Mouse (Mus musculus) embryonic facial prominence, embryonic 14.5 days (tissue): ENCODE measurements at regions not wholly inside any gene's neighbourhood (a gene's known extent, or its start where the extent isn't known, plus 50 kb on each side); places are given as distances from the start of the nearest gene placed in this dataset.

Source experiments
- ATAC-seq: fragments of 200-750 bp; cut with Nextera tagmentation; 2 replicates; pipeline ENCODE4 v1.8.0; 2017; ENCODE audit warnings: low read depth, moderate number of reproducible peaks, moderate TSS enrichment
- DNase-seq: peaks from one replicate; pipeline ENCODE4 v3.0.0-alpha.2; 2015; ENCODE audit warnings: low spot score
- H3K27ac ChIP-seq: fragments of 300-500 bp; sonication (generic); replicated peaks from 2 replicates; pipeline ENCODE4 v1.5.1; 2014; ENCODE audit warnings: low read depth, mild to moderate bottlenecking, low read length, moderate library complexity
- H3K27me3 ChIP-seq: fragments of 300-500 bp; sonication (generic); replicated peaks from 2 replicates; pipeline ENCODE4 v1.6.1; 2014; ENCODE audit warnings: low read length; ENCODE audit not compliant: control insufficient read depth, insufficient read depth
- H3K36me3 ChIP-seq: fragments of 300-500 bp; sonication (generic); 2 replicates; pipeline ENCODE4 v1.6.1; 2014; ENCODE audit warnings: low read length, mixed read lengths; ENCODE audit not compliant: control insufficient read depth, insufficient read depth
- H3K4me1 ChIP-seq: fragments of 300-500 bp; sonication (generic); 2 replicates; pipeline ENCODE4 v1.6.1; 2014; ENCODE audit warnings: antibody characterized with exemption, low read length; ENCODE audit not compliant: control insufficient read depth, insufficient read depth
- H3K4me2 ChIP-seq: fragments of 300-500 bp; sonication (generic); 2 replicates; pipeline ENCODE4 v1.6.1; 2014; ENCODE audit warnings: low read depth, mild to moderate bottlenecking, low read length, moderate library complexity, mixed read lengths
- H3K4me3 ChIP-seq: fragments of 300-500 bp; sonication (generic); 2 replicates; pipeline ENCODE4 v1.5.1; 2014; ENCODE audit warnings: low read depth, mild to moderate bottlenecking, low read length
- H3K9ac ChIP-seq: fragments of 300-500 bp; sonication (generic); 2 replicates; pipeline ENCODE4 v1.6.1; 2014; ENCODE audit warnings: low read depth, mild to moderate bottlenecking, low read length, moderate library complexity, mixed read lengths
- H3K9me3 ChIP-seq: fragments of 300-500 bp; sonication (generic); 2 replicates; pipeline ENCODE4 v1.6.1; 2016; ENCODE audit warnings: low read length; ENCODE audit not compliant: control insufficient read depth
- WGBS: fragments of 180-500 bp; shearing (Covaris S2); extraction: QIAGEN DNeasy Blood & Tissue Kit; methylation state at CpG from one replicate; pipeline ENCODE4 v1.1.7; 2014; 5-methylcytosine and 5-hydroxymethylcytosine counted together

- 68% methylated on average over 2 of the region's 2 CpGs for WGBS
- no peak overlapping the region for H3K9ac ChIP-seq
- no peak for ATAC-seq
- no peaks in the 10 kb centered on the region for H3K9me3 ChIP-seq
- no peaks in the 10 kb centered on the region for H3K36me3 ChIP-seq
- H3K4me3 ChIP-seq = no peak overlapping the region
- H3K27me3 ChIP-seq = no peaks in the 10 kb centered on the region
- peaks cover 14% of the 10 kb centered on the region; the same call in 1 of the 2 replicates for H3K4me1 ChIP-seq
- H3K27ac ChIP-seq = peak overlapping the region; percentile 66
- DNase-seq = no peak
- H3K4me2 ChIP-seq = no peak overlapping the region
Measured at GRCm38 (mm10) chr17:31747563-31747962, 70.0 kb downstream of the Cryaa start.

GRCm38 (mm10) chr17:31748158-31748557, 70.6 kb downstream of the Cryaa start:
- 68% methylated on average over 2 of the region's 2 CpGs for WGBS
- no peaks in the 10 kb centered on the region for H3K27me3 ChIP-seq
- no peak overlapping the region for H3K4me2 ChIP-seq
- H3K4me1 ChIP-seq = peaks cover 14% of the 10 kb centered on the region; the same call in 1 of the 2 replicates
- no peaks in the 10 kb centered on the region for H3K36me3 ChIP-seq
- no peak for DNase-seq
- H3K27ac ChIP-seq = 0 out of 2 replicates have a peak overlapping the region, but pooled peaks have one; percentile 66
- ATAC-seq = no peak
- no peak overlapping the region for H3K4me3 ChIP-seq
- H3K9me3 ChIP-seq = no peaks in the 10 kb centered on the region
- no peak overlapping the region for H3K9ac ChIP-seq

GRCm38 (mm10) chr17:31748971-31749370, 71.4 kb downstream of the Cryaa start:
- no peak overlapping the region for H3K4me2 ChIP-seq
- H3K36me3 ChIP-seq = no peaks in the 10 kb centered on the region
- no peak overlapping the region for H3K4me3 ChIP-seq
- H3K4me1 ChIP-seq = peaks cover 14% of the 10 kb centered on the region; the same call in 1 of the 2 replicates
- ATAC-seq = no peak
- H3K27me3 ChIP-seq = no peaks in the 10 kb centered on the region
- H3K9me3 ChIP-seq = no peaks in the 10 kb centered on the region
- 72% methylated on average over 6 of the region's 6 CpGs for whole genome bisulfite sequencing
- no peak for DNase-seq
- no peak overlapping the region for H3K9ac ChIP-seq
- no peak overlapping the region for H3K27ac ChIP-seq

GRCm38 (mm10) chr17:31751262-31751661, 73.7 kb downstream of the Cryaa start:
- 71% methylated on average over 2 of the region's 2 CpGs for WGBS

GRCm38 (mm10) chr17:31753113-31753858, 75.7 kb downstream of the Cryaa start:
- 67% methylated on average over 9 of the region's 9 CpGs for WGBS
- Histone ChIP-seq H3K27ac (0 out of 2 replicates have a peak overlapping the region, but pooled peaks have one; percentile 36), H3K4me3 (no peak overlapping the region), H3K36me3 (no peaks in the 10 kb centered on the region), H3K27me3 (no peaks in the 10 kb centered on the region), H3K9ac (no peak overlapping the region), H3K4me1 (no peaks in the 10 kb centered on the region), H3K4me2 (no peak overlapping the region), H3K9me3 (no peaks in the 10 kb centered on the region)
- DNase-seq (peak; percentile 77), ATAC-seq (peak; percentile 62; the same call in 1 of the 2 replicates)

More at GRCm38 (mm10) chr17:31751262-31751661, 73.7 kb downstream of the Cryaa start:
- no peak for ATAC-seq
- Histone ChIP-seq H3K9me3 (no peaks in the 10 kb centered on the region), H3K4me1 (peaks cover 11% of the 10 kb centered on the region; the same call in 1 of the 2 replicates), H3K27me3 (no peaks in the 10 kb centered on the region), H3K4me3 (no peak overlapping the region), H3K4me2 (no peak overlapping the region), H3K36me3 (no peaks in the 10 kb centered on the region), H3K9ac (no peak overlapping the region), H3K27ac (no peak overlapping the region)
- no peak for DNase-seq

- no peaks in the 10 kb centered on the region for H3K27me3 ChIP-seq
- no peak overlapping the region for H3K4me3 ChIP-seq
- H3K4me2 ChIP-seq = no peak overlapping the region
- no peak for DNase-seq
- H3K36me3 ChIP-seq = no peaks in the 10 kb centered on the region
- H3K4me1 ChIP-seq = no peaks in the 10 kb centered on the region
- 58% methylated on average over 4 of the region's 4 CpGs for WGBS
- H3K9me3 ChIP-seq = no peaks in the 10 kb centered on the region
- no peak overlapping the region for H3K9ac ChIP-seq
- H3K27ac ChIP-seq = 0 out of 2 replicates have a peak overlapping the region, but pooled peaks have one; percentile 36
- ATAC-seq = no peak
Measured at GRCm38 (mm10) chr17:31753859-31754229, 76.2 kb downstream of the Cryaa start.

- no peak overlapping the region for H3K27ac ChIP-seq
- H3K4me1 ChIP-seq = peaks cover under 1% of the 10 kb centered on the region; the same call in 1 of the 2 replicates
- H3K36me3 ChIP-seq = no peaks in the 10 kb centered on the region
- DNase-seq (no peak), ATAC-seq (no peak)
- no peak overlapping the region for H3K9ac ChIP-seq
- no peak overlapping the region for H3K4me2 ChIP-seq
- no peaks in the 10 kb centered on the region for H3K27me3 ChIP-seq
- no peaks in the 10 kb centered on the region for H3K9me3 ChIP-seq
- H3K4me3 ChIP-seq = no peak overlapping the region
- 93% methylated on average over 2 of the region's 2 CpGs for WGBS
Measured at GRCm38 (mm10) chr17:31760465-31760864, 82.9 kb downstream of the Cryaa start.

GRCm38 (mm10) chr17:31763078-31763477, 85.5 kb downstream of the Cryaa start:
- WGBS = 64% methylated on average over 5 of the region's 5 CpGs
- Histone ChIP-seq H3K27me3 (no peaks in the 10 kb centered on the region), H3K4me1 (peaks cover 19% of the 10 kb centered on the region), H3K4me2 (no peak overlapping the region), H3K36me3 (no peaks in the 10 kb centered on the region), H3K4me3 (no peak overlapping the region), H3K9me3 (no peaks in the 10 kb centered on the region), H3K9ac (no peak overlapping the region), H3K27ac (no peak overlapping the region)
- ATAC-seq = no peak
- no peak for DNase-seq
